Mouse (Mus musculus) 3T3-L1 (cell line): ENCODE results near the gene Rfwd3.
"Not testable (repeated sequence)": the region's sequence is repeated elsewhere in the genome, so short reads cannot be mapped to it uniquely, and the experiment has no call there.

ENCODE experiments used
- DNase-seq: peaks from one replicate; pipeline ENCODE4 v3.0.0-alpha.2; 2015; ENCODE audit warnings: low read depth, low spot score

Gene Rfwd3

GRCm38 (mm10) chr8:111299821-111300568 lies at the start of gene Rfwd3:
Gene Rfwd3 (minus strand): TSS chr8:111300222.
- peak; percentile 99 for DNase-seq

GRCm38 (mm10) chr8:111343225-111343624 lies 43.2 kb upstream of the Rfwd3 start:
- peak; percentile 93 for DNase-seq

- DNase-seq: no peak
These were observed 40.2 kb upstream of the Rfwd3 start for GRCm38 (mm10) chr8:111340186-111340585.

- DNase-seq: no peak
These were observed 38.6 kb upstream of the Rfwd3 start for GRCm38 (mm10) chr8:111338370-111339208.

- DNase-seq: peak; percentile 90
These were observed 37.9 kb upstream of the Rfwd3 start, which contains the start of gene Mlkl for GRCm38 (mm10) chr8:111337890-111338347. Gene Mlkl (minus strand): TSS chr8:111338177.

GRCm38 (mm10) chr8:111337311-111337889 lies 37.4 kb upstream of the Rfwd3 start:
- DNase-seq: peak; percentile 55

GRCm38 (mm10) chr8:111336692-111337091 lies 36.7 kb upstream of the Rfwd3 start:
- peak; percentile 23 for DNase-seq

GRCm38 (mm10) chr8:111325222-111325790 lies 25.3 kb upstream of the Rfwd3 start:
- DNase-seq: no peak

- no peak for DNase-seq
These were observed 14.7 kb upstream of the Rfwd3 start for GRCm38 (mm10) chr8:111314729-111315128.

GRCm38 (mm10) chr8:111313961-111314360 lies 13.9 kb upstream of the Rfwd3 start:
- DNase-seq: not testable (repeated sequence)

GRCm38 (mm10) chr8:111312758-111313162 lies 12.7 kb upstream of the Rfwd3 start:
- peak; percentile 43 for DNase-seq

GRCm38 (mm10) chr8:111310006-111310405 lies 10.0 kb upstream of the Rfwd3 start:
- DNase-seq: not testable (repeated sequence)

- peak; percentile 16 for DNase-seq
These were observed 5.2 kb upstream of the Rfwd3 start for GRCm38 (mm10) chr8:111305031-111305730.

- no peak for DNase-seq
These were observed 4.3 kb upstream of the Rfwd3 start for GRCm38 (mm10) chr8:111304359-111304758.

- not testable (repeated sequence) for DNase-seq
These were observed 3.2 kb upstream of the Rfwd3 start for GRCm38 (mm10) chr8:111303076-111303803.

GRCm38 (mm10) chr8:111300597-111301546 lies 850 bp upstream of the Rfwd3 start:
- peak; percentile 54 for DNase-seq

GRCm38 (mm10) chr8:111299363-111299820 lies 630 bp downstream of the Rfwd3 start:
- peak; percentile 48 for DNase-seq

GRCm38 (mm10) chr8:111298011-111298410 lies 2.0 kb downstream of the Rfwd3 start:
- no peak for DNase-seq

GRCm38 (mm10) chr8:111291733-111292132 lies 8.3 kb downstream of the Rfwd3 start:
- DNase-seq: no peak
